Mouse (Mus musculus) cortical plate, adult 2 months (tissue): Measurements from ENCODE around the gene Mpz.

ENCODE experiments used
- CTCF ChIP-seq: fragments of 200-500 bp; IDR thresholded peaks from 2 replicates; pipeline ENCODE4 v1.5.1; 2011; ENCODE audit warnings: mild to moderate bottlenecking, control low read depth, low read length; ENCODE audit not compliant: insufficient read depth; ENCODE audit errors: extremely low read depth
- POLR2A ChIP-seq: fragments of 200-500 bp; IDR thresholded peaks from 2 replicates; pipeline ENCODE4 v1.6.1; 2011; ENCODE audit warnings: mild to moderate bottlenecking, low read length, control low read depth; ENCODE audit not compliant: insufficient read depth; ENCODE audit errors: extremely low read depth

- TF ChIP-seq POLR2A (no peak), CTCF (no peak)
Measured at GRCm38 (mm10) chr1:171156644-171157043, 6.1 kb downstream of the Mpz start.
